ENCODE assay signal across 7 mouse cellular contexts in genomic region chr6:39376775-39377174, GRCm38 (mm10). TPM values are rescaled to one million over a fixed set of nuclear protein-coding genes. Genes with fewer than 3 reads are reported as not detected.
A peak's percentile ranks its signal among the peaks of the same experiment; 100 is the strongest.
DNase-seq lines count a peak whose midpoint lies in the region; ATAC-seq lines count a peak whose summit lies in the region.

No protein-coding gene starts in this region.

- no peak for DNase-seq in spleen, adult 18-20 months
- no peak for DNase-seq in gastrocnemius, postnatal 14 days

- no peak for ATAC-seq in megakaryocyte, adult 5-6 weeks (ENCODE audit: poor library complexity, severe bottlenecking)
- no peak for ATAC-seq in forebrain, embryonic 12.5 days (ENCODE audit: low FRiP score)
- ATAC-seq in limb, embryonic 13.5 days (ENCODE audit: low FRiP score, low read depth), result no peak
- no peak for ATAC-seq in stomach, embryonic 14.5 days (ENCODE audit: insufficient number of reproducible peaks, insufficient read depth, low FRiP score, low read depth)

- no peaks in the 10 kb centered on the region for H3K36me3 ChIP-seq in megakaryocyte, embryonic 14.5 days (replicated peaks; ENCODE audit: low read length)
- H3K36me3 ChIP-seq in forebrain, embryonic 12.5 days (replicated peaks), result peaks cover 15% of the 10 kb centered on the region
- peaks cover 12% of the 10 kb centered on the region for H3K36me3 ChIP-seq in limb, embryonic 13.5 days
- H3K36me3 ChIP-seq in stomach, embryonic 14.5 days (ENCODE audit: control insufficient read depth, insufficient read depth, low read length), result no peaks in the 10 kb centered on the region

- intact Hi-C loops in gastrocnemius, postnatal 14 days (cut with DNase I; ENCODE audit: low total_unique reads), result no loop called here

- H3K4me2 ChIP-seq in forebrain, embryonic 12.5 days, result peak overlapping the region; percentile 60
- peak overlapping the region; percentile 71 for H3K4me2 ChIP-seq in limb, embryonic 13.5 days (replicated peaks)
- H3K4me2 ChIP-seq in stomach, embryonic 14.5 days (replicated peaks; ENCODE audit: low read depth, low read length), result peak overlapping the region; percentile 71

- peaks cover 88% of the 10 kb centered on the region for H3K27me3 ChIP-seq in megakaryocyte, embryonic 14.5 days (replicated peaks)
- peaks cover 22% of the 10 kb centered on the region for H3K27me3 ChIP-seq in forebrain, embryonic 12.5 days
- H3K27me3 ChIP-seq in limb, embryonic 13.5 days, result peaks cover 20% of the 10 kb centered on the region
- 0 out of 2 replicates have a peak, but pooled peaks cover 3% of the 10 kb centered on the region for H3K27me3 ChIP-seq in stomach, embryonic 14.5 days (ENCODE audit: control insufficient read depth, insufficient read depth, low read length)

- H3K4me3 ChIP-seq in megakaryocyte, embryonic 14.5 days (replicated peaks), result peak overlapping the region; percentile 93
- H3K4me3 ChIP-seq in forebrain, embryonic 12.5 days (replicated peaks), result peak overlapping the region; percentile 84
- H3K4me3 ChIP-seq in limb, embryonic 13.5 days, result peak overlapping the region; percentile 91
- H3K4me3 ChIP-seq in stomach, embryonic 14.5 days (ENCODE audit: low read depth, low read length), result peak overlapping the region; percentile 86

- H3K27ac ChIP-seq in forebrain, embryonic 12.5 days, result no peak overlapping the region
- no peak overlapping the region for H3K27ac ChIP-seq in limb, embryonic 13.5 days
- H3K27ac ChIP-seq in stomach, embryonic 14.5 days (ENCODE audit: low read length), result no peak overlapping the region

- peak overlapping the region; percentile 84 for H3K9ac ChIP-seq in forebrain, embryonic 12.5 days
- H3K9ac ChIP-seq in limb, embryonic 13.5 days, result peak overlapping the region; percentile 94
- H3K9ac ChIP-seq in stomach, embryonic 14.5 days (replicated peaks; ENCODE audit: low read depth, low read length), result peak overlapping the region; percentile 80

- 31% methylated on average over 9 of the region's 9 CpGs for WGBS in forebrain, embryonic 12.5 days
- 16% methylated on average over 9 of the region's 9 CpGs for WGBS in limb, embryonic 13.5 days
- 11% methylated on average over 9 of the region's 9 CpGs for WGBS in stomach, embryonic 14.5 days

- peaks cover 15% of the 10 kb centered on the region for H3K9me3 ChIP-seq in megakaryocyte, embryonic 14.5 days
- no peaks in the 10 kb centered on the region for H3K9me3 ChIP-seq in forebrain, embryonic 12.5 days
- no peaks in the 10 kb centered on the region for H3K9me3 ChIP-seq in limb, embryonic 13.5 days
- no peaks in the 10 kb centered on the region for H3K9me3 ChIP-seq in stomach, embryonic 14.5 days (ENCODE audit: control insufficient read depth, low read depth, low read length)

- peaks cover 51% of the 10 kb centered on the region for H3K4me1 ChIP-seq in megakaryocyte, embryonic 14.5 days
- peaks cover 21% of the 10 kb centered on the region for H3K4me1 ChIP-seq in forebrain, embryonic 12.5 days
- H3K4me1 ChIP-seq in limb, embryonic 13.5 days, result peaks cover 40% of the 10 kb centered on the region
- peaks cover 22% of the 10 kb centered on the region for H3K4me1 ChIP-seq in stomach, embryonic 14.5 days (ENCODE audit: control insufficient read depth, insufficient read depth, low read length)

RNA-seq across cellular contexts. Expression of gene Slc37a3, which starts 0.7 kb away (rescaled TPM):
- 0.59 TPM in 1 of 2 replicates, not detected in the other for polyA plus RNA-seq in megakaryocyte, embryonic 14.5 days (2012; ENCODE audit: insufficient read depth, low replicate concordance)
- 3.7 and 5.5 TPM in 2 replicates for total RNA-seq in megakaryocyte, adult 5-6 weeks (2015)
- 6.0 and 27.4 TPM in 2 replicates for total RNA-seq in megakaryocyte, adult 5-6 weeks (2017)
- 49.0 and 52.1 TPM in 2 replicates for polyA plus RNA-seq in forebrain, embryonic 12.5 days (2016; fragmentation: Nextera tagmentation; extraction: Ambion mirVana)
- polyA plus RNA-seq in limb, embryonic 13.5 days (2015; fragmentation: Nextera tagmentation; extraction: Ambion mirVana), result 67.7 and 68.3 TPM in 2 replicates
- polyA plus RNA-seq in stomach, embryonic 14.5 days (2014; fragmentation: Nextera tagmentation; extraction: Ambion mirVana), result 49.6 and 54.7 TPM in 2 replicates
- 10 to 100 TPM; 12.9 to 19.1 TPM for total RNA-seq in gastrocnemius, postnatal 14 days (2021)

RNA-seq across cellular contexts. Expression of gene Rab19, which starts 4.2 kb away (rescaled TPM):
- not detected in 2 replicates for polyA plus RNA-seq in megakaryocyte, embryonic 14.5 days (2012; ENCODE audit: insufficient read depth, low replicate concordance)
- total RNA-seq in megakaryocyte, adult 5-6 weeks (2015), result 4.2 and 4.6 TPM in 2 replicates
- 7.0 and 7.6 TPM in 2 replicates for total RNA-seq in megakaryocyte, adult 5-6 weeks (2017)
- 0.13 and 0.36 TPM in 2 replicates for polyA plus RNA-seq in forebrain, embryonic 12.5 days (2016; fragmentation: Nextera tagmentation; extraction: Ambion mirVana)
- polyA plus RNA-seq in limb, embryonic 13.5 days (2015; fragmentation: Nextera tagmentation; extraction: Ambion mirVana), result 0.47 and 0.63 TPM in 2 replicates
- 4.8 and 5.0 TPM in 2 replicates for polyA plus RNA-seq in stomach, embryonic 14.5 days (2014; fragmentation: Nextera tagmentation; extraction: Ambion mirVana)
- total RNA-seq in gastrocnemius, postnatal 14 days (2021), result not detected

RNA-seq across cellular contexts. Expression of gene Mkrn1, which starts 43.5 kb away (rescaled TPM):
- polyA plus RNA-seq in megakaryocyte, embryonic 14.5 days (2012; ENCODE audit: insufficient read depth, low replicate concordance), result 107 and 108 TPM in 2 replicates
- 108 and 111 TPM in 2 replicates for total RNA-seq in megakaryocyte, adult 5-6 weeks (2015)
- total RNA-seq in megakaryocyte, adult 5-6 weeks (2017), result 75.5 and 82.8 TPM in 2 replicates
- 143 and 156 TPM in 2 replicates for polyA plus RNA-seq in forebrain, embryonic 12.5 days (2016; fragmentation: Nextera tagmentation; extraction: Ambion mirVana)
- polyA plus RNA-seq in limb, embryonic 13.5 days (2015; fragmentation: Nextera tagmentation; extraction: Ambion mirVana), result 46.2 and 47.9 TPM in 2 replicates
- 56.3 and 58.3 TPM in 2 replicates for polyA plus RNA-seq in stomach, embryonic 14.5 days (2014; fragmentation: Nextera tagmentation; extraction: Ambion mirVana)
- total RNA-seq in gastrocnemius, postnatal 14 days (2021), result 10 to 100 TPM; 25.0 to 26.7 TPM

Comparison
In these comparisons a context has a peak if more than half of its experiments do, and no peak if none do; other contexts are left out.
1. RNA of gene Slc37a3, which starts 0.7 kb away (polyA plus RNA-seq): 67.7 to 68.3 TPM in limb, embryonic 13.5 days, 49.6 to 54.7 TPM in stomach, embryonic 14.5 days and 49.0 to 52.1 TPM in forebrain, embryonic 12.5 days; 0.59 TPM in megakaryocyte, embryonic 14.5 days; every median in the first group is over 10 times any median in the second.
2. Peak in every context shown above with its lines, with median percentiles within 50 percentile points of each other: H3K4me3 ChIP-seq, H3K4me2 ChIP-seq and H3K9ac ChIP-seq.